Mouse (Mus musculus): ENCODE results near the gene 4833427G06Rik.
"Not testable (repeated sequence)": the region's sequence is repeated elsewhere in the genome, so short reads cannot be mapped to it uniquely, and the experiment has no call there.

The 4833427G06Rik gene

GRCm38 (mm10) chr9:51101756-51102425 is at the start of gene 4833427G06Rik:
4833427G06Rik (minus strand) TSS chr9:51102078.
- DNase-seq = peak; percentile 45 to 52

DNA sequence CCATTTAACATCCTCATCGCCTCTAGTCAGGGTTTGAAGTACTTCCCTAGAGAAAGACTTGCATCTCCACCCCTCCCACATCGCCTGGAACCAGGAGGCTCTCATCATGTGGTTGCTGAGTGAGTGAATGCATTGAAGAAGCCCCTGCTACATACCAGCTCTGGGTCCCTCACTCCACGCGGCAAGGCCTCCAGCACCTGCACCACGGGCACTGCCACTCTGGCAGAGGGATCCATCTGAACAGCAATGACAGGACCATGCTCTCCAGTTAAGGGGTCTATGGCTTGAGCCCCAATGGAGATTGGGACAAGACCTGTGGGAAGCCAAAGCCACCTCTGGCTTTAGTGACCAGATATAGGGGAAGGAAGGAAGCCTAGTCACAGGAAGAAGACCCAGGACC is 45.4 kb upstream of the 4833427G06Rik start:
- DNase-seq = no peak

DNA sequence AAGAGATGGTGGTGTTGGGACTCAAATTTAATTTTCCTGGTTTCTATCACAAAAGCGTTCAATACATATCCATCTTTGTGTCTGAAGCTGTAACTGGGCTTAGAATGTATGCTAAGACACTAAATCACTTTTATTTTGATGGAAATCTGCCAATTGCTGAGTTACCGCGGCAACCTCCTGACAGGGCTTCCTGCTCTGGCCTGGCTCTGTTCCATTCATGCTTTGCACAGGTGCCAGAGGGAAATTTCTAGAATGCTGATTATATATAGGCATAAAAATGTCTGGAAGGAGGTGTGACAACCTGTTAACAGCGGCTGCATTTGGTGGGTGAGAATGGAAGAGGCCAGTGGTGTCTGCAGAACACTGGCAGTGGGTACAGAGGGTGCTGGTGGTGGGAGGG is 44.6 kb upstream of the 4833427G06Rik start:
- DNase-seq = no peak

DNA sequence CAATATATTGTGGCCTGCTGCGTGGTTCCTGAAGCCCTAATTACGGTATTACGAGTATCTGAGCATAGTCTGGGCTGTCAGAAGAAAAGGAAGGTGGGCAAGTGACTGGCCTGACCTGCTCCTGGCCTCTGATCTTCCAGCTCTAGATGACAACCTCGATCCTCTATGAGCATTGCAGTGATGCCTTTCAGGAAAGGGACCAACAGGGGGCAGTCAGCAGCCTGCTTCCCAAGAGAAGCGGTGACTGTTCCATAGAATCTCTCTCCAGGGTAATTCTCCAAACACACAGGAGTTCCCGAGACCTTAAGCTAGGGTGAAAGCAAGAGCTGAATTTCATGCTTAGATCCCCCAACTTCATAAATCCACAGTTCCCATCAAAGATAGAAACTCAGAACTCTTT is 42.3 kb upstream of the 4833427G06Rik start:
- no peak for DNase-seq

GRCm38 (mm10) chr9:51143437-51143836 is 41.6 kb upstream of the 4833427G06Rik start:
- DNase-seq = no peak

DNA sequence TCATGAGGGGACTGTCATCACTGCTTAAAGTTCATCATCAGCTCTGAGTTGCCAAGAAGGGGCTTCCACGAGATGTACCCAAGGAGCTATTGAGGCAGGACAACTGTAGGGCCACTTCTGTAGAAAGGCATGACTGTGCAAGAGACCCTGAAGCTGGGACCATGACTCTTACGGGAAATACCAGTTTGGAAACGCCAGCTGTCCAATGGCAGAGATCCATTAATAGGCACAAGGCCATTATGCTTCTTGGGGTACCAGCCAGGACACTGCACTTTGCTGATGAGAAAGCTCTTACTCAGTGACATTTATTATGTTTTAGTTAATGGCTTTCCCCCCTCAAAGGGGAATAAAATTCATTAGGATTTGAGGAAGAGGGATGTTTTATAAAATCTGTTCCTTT is 38.8 kb upstream of the 4833427G06Rik start:
- no peak for DNase-seq

- not testable (repeated sequence) for DNase-seq
These were observed 37.5 kb upstream of the 4833427G06Rik start for GRCm38 (mm10) chr9:51139401-51139800.

DNA sequence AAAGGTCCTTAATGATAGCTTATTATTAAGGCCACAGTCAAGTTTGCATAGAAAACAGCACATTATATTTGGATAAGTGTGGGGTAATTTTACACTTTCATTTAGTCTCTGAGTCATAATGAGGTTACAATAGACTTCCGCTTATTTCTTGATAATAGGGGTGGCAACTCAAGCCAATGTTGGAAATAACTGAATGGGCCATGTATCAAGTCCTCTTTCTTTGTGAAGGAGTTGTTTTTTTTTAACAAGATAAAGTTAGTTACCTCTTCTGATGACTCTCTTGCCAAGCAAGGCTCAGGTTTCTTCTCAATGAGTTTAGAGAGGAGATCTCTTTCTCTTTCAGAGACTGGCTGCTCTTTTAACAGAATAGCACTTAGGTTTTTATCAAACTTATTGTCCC is 36.4 kb upstream of the 4833427G06Rik start:
- no peak for DNase-seq

GRCm38 (mm10) chr9:51137836-51138235 is 36.0 kb upstream of the 4833427G06Rik start:
- no peak for DNase-seq

GRCm38 (mm10) chr9:51137432-51137831 is 35.6 kb upstream of the 4833427G06Rik start:
- no peak for DNase-seq

- DNase-seq = peak in 1 of 2 experiments; percentile 11
These were observed 35.1 kb upstream of the 4833427G06Rik start for GRCm38 (mm10) chr9:51136985-51137384.

DNA sequence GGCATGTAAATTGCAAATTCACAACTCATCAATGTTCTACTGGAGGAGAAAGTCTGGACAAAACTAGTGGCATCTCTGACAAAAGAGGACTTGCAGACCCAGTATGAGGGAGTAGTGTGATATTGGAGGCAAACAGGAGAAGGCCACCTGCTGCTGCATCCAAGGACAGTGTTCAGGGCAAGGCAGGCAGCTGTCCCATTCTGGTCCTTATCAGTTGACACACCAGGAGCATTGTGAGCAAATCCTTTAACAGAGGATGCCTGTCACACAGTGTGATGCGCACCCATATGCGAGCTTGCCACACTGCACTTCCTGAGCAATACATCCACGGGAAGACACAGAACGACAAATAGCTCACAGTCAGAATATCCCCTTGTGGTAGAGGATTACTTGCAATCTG is 12.9 kb upstream of the 4833427G06Rik start:
- DNase-seq = no peak

GRCm38 (mm10) chr9:51105751-51106150 is 3.9 kb upstream of the 4833427G06Rik start:
- no peak for DNase-seq

DNA sequence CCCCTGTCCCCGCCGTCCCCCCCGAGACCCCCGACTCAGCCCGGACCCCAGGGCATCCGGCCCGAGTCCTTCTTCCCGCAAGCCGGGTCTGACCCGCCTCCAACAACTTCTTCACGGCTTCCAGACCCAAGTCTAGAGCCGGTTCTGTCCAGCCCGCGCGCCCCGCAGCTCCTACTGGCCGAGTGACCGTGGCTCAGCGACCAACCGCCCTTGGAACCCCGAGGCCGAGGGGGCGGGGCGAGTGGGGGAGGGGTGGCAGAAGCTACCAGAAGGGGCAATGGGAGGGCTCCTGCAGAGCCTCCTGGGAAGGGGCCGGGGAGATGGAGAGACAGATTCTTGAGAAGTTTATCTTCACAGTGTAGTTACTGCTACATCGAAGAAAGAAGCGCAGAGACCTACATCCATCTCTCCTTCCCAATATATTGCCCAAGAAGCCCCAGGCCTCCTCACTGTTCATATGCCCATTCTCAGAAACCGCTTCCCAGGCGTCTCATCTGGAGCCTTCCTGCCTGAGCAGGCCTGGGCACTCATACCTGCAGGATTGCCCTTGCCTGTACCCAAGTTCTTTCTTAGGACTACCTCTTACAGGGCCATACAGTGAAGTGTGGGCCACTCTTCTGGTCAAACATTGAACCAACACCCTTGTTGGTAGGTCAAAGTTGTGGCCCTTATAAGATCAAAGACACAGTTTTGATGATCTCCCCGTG is 2.1 kb upstream of the 4833427G06Rik start:
- DNase-seq = peak; percentile 21 to 24

- DNase-seq = peak; percentile 45 to 50
These were observed 1.3 kb upstream of the 4833427G06Rik start for GRCm38 (mm10) chr9:51102963-51103807.

DNA sequence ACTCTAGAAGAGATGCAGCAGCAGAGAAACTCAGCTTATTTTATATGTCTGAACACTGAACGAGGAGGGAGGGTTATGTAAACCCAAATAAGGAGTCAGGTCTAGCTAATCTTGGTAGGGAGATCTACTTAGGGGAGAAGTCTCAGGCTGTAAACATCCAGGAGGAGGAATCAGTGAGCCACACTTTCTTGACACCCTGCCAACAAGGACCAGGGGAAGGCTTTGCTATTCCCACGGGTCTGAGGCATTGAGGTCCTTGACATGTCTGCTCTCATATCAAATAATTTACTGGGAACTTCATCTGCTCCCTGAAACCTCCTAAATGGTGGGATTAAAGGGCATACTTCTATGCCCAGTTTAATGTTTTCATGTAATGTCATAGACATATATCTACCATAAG is 5.6 kb downstream of the 4833427G06Rik start:
- no peak for DNase-seq

- DNase-seq = no peak
These were observed 8.2 kb downstream of the 4833427G06Rik start for GRCm38 (mm10) chr9:51093697-51094096.

DNA sequence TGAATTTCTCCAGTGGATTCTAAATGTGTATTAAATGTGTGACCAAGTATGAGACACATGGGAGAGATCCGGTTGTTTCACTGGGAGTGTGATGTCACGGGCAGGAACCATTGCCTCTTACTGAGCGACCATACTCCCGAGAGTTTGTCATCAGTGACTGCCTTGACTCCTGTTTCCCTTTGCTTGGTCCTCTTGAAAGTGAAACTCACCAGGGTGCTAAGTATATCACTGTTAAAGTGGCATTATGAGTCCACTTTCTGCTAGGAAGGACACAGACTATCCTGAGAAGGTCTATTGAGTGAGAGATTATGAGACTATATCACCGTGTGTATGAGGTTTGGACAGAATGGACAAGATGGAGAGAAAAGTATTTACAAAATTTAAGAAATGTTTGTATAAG is 20.3 kb downstream of the 4833427G06Rik start:
- DNase-seq = no peak

DNA sequence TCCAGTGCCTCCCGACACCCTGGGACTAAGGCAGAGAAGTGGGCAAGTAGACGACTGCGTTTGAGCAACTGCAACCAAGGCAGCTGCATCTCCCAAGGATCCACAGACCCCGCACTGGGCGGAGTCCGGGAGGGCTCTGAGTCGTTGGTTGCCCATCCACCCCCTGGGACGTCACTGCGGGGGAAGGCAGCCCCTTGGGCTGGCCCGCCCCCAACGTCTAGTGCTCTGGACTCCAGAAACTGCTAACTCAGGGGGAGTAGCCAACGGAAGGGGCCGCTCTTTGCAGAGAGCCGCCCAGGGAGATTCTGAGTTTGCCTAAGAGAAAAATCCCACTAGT is 24.9 kb downstream of the 4833427G06Rik start, which contains the start of gene Layn:
Layn (minus strand) TSS at position 116 of the 337 bp plus-strand sequence.
- peak; percentile 23 to 35 for DNase-seq

DNA sequence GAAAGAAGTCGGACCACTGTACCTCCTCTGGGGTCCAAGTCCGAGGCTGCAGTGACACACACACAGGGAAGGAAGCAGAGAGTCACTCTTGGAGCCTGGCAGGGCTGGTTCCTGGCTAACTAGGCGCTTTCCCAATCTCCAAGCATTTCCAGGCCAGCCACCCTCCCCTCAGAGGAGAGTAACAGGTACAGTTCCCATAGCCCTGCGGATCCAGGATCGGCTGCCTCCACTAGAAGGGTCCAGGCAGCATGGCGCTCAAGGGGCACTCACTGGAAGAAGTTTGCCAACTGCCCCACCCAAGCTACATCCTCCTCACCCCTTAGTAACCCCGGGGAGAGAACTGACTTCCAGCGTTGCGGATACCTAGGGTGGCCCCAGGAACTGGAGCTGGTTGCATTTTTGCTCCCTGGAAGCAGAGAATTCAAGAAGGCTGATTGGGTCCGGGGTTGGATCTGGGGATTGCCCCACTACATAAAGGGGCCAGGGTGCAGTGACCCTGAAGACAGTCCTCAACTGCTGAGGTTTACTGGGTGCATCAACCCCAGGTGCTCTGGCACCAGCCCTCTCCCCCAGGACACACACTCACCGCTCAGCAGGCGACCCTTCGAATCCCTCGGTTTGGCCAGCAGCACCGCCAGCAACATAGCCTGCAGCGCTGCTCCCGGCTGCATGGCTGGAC is 25.4 kb downstream of the 4833427G06Rik start:
- peak; percentile 36 to 37 for DNase-seq

DNA sequence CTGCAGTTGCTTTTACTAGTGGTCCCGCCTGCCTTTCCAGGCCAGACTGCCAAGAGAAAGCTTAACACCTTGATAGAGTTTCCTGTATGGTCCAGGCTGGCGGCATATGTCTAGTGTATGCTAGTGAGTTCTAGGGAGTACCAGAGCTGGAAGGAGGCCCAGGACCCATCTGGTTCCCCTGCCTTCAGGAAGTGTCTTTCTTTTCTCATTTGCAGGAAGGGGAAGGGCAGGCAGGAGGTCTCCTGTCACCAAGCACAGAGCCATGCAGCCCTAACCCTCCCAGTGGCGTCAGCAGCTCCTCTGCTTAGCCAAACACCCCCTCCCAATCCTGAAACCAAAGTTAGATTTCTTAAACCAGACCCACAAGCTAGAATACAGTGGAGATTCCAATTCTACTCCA is 26.1 kb downstream of the 4833427G06Rik start:
- peak; percentile 67 to 70 for DNase-seq

GRCm38 (mm10) chr9:51070801-51071200 is 31.1 kb downstream of the 4833427G06Rik start:
- DNase-seq = no peak

DNA sequence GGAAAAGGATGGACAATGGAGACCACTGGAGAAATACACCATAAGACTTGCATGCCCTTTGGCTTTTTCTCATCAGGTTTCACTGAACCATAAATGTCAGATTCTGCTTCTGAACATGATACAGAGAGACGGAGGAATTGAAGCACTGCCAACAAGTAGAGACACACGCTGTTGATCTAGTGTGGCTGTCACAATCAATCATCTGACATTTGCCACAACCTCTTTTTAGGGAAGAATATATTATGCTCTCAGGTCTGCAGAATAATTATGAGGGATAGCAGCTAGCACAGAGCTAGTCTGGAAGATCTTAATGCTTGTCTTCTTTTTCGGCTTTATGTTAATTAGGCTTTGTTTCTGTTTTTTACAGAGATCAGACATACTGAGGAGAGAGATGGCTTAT is 33.7 kb downstream of the 4833427G06Rik start:
- no peak for DNase-seq

Data from cerebellum, postnatal 36 days (tissue).